Mouse (Mus musculus): ENCODE measurements at regions not wholly inside any gene's neighbourhood (a gene's known extent, or its start where the extent isn't known, plus 50 kb on each side); places are given as distances from the start of the nearest gene placed in this dataset.

GRCm38 (mm10) chr15:96903461-96903860 is 152.3 kb downstream of the Slc38a4 start:
- Histone ChIP-seq H3K27me3 (ENCODE audit: control insufficient read depth, insufficient read depth, low read length, poor library complexity, severe bottlenecking) (no peaks in the 10 kb centered on the region), H3K36me3 (ENCODE audit: control insufficient read depth, insufficient read depth, low read length, poor library complexity, severe bottlenecking) (no peaks in the 10 kb centered on the region)
- DNase-seq (ENCODE audit: low read depth, low spot score): no peak

DNA sequence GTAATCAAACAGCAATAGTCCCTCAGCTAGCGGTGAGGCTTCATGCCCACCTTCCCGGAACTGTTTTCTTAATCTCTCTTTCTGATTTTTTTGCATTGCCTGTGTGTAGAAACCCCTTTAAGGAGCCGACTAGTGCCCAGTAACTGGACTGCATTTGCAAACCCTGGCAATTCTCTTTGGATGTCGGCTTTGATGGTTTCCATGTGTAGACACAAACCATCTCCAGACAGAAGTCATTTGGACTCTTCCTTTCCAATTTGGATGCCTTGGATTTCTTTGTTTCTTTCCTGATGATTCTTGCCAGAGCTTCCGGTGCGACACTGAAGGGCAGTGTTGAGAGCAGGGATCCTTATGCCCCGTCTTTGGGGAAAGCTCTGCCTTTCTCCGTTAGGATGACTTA is 153.0 kb downstream of the Slc38a4 start:
- Histone ChIP-seq H3K36me3 (ENCODE audit: control insufficient read depth, insufficient read depth, low read length, poor library complexity, severe bottlenecking) (no peaks in the 10 kb centered on the region), H3K27me3 (ENCODE audit: control insufficient read depth, insufficient read depth, low read length, poor library complexity, severe bottlenecking) (no peaks in the 10 kb centered on the region)
- DNase-seq (ENCODE audit: low read depth, low spot score): no peak

DNA sequence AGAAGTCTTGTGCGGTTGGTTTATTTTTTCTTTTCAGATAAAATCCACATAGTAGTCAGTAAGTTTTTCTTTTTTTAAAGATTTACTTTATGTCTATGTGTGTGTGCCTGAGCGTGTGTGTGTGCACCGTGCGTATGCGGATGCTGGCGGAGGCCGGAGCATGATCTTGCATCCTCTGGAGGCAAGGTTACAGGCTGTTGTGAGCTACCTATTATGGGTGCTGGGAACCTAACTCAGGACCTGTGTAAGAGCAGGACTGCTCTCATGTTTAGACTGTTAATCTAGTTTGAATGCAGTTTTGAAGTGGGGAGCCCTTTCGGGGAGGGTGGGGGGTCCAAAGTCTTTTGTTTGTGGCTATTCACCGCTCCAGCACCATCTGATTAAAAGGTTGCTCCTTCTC is 154.1 kb downstream of the Slc38a4 start:
- no peaks in the 10 kb centered on the region for H3K27me3 ChIP-seq (ENCODE audit: control insufficient read depth, insufficient read depth, low read length, poor library complexity, severe bottlenecking)
- no peak for DNase-seq (ENCODE audit: low read depth, low spot score)

DNA sequence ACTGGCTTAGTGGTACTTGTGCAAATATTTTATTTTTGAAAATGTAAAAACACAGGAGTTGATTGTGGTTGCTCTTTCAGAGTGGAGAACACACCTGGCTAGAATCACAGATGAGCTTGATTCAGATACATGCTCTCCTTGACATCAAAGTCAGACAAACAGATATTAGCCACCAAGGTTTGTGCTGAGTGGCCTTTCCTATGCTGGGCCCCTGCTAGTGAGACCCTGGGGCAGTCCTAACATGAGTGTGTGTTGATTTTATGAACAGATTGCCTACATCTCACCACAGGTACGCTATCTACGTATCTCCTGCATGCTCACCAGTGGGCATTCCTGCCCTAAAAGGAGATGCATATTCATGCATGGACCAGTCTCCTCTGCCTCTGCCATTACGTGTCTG is 157.5 kb downstream of the Slc38a4 start:
- no peak for DNase-seq (ENCODE audit: low read depth, low spot score)
- Histone ChIP-seq H3K27me3 (ENCODE audit: control insufficient read depth, insufficient read depth, low read length, poor library complexity, severe bottlenecking) (no peaks in the 10 kb centered on the region), H3K36me3 (ENCODE audit: control insufficient read depth, insufficient read depth, low read length, poor library complexity, severe bottlenecking) (no peaks in the 10 kb centered on the region)

More for the DNA sequence above, 154.1 kb downstream of the Slc38a4 start:
- no peaks in the 10 kb centered on the region for H3K36me3 ChIP-seq (ENCODE audit: control insufficient read depth, insufficient read depth, low read length, poor library complexity, severe bottlenecking)

- Histone ChIP-seq H3K27me3 (ENCODE audit: control insufficient read depth, insufficient read depth, low read length, poor library complexity, severe bottlenecking) (no peaks in the 10 kb centered on the region), H3K36me3 (ENCODE audit: control insufficient read depth, insufficient read depth, low read length, poor library complexity, severe bottlenecking) (no peaks in the 10 kb centered on the region)
- no peak for DNase-seq (ENCODE audit: low read depth, low spot score)
These were observed 170.9 kb downstream of the Slc38a4 start for GRCm38 (mm10) chr15:96884901-96885300.

DNA sequence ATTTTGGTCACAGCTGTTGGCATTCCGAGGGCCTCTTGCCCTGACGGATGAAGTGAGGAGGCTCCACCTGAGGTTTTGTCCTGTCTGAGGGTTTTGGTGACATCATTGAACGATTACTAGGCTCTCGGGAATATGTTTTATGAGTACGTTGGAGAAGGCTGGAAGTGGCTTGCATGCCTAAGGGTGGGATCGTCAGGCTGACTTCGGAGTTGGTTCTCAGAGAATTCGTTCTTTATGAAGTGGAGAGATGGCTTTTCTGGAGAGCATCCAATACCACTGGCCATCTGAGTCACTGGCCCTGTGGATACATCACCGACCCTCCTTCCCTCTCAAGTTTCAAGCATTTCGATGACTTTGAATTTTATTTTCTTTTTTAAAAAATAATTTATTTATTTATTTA is 172.0 kb downstream of the Slc38a4 start:
- Histone ChIP-seq H3K27me3 (ENCODE audit: control insufficient read depth, insufficient read depth, low read length, poor library complexity, severe bottlenecking) (no peaks in the 10 kb centered on the region), H3K36me3 (ENCODE audit: control insufficient read depth, insufficient read depth, low read length, poor library complexity, severe bottlenecking) (no peaks in the 10 kb centered on the region)
- DNase-seq (ENCODE audit: low read depth, low spot score): no peak

DNA sequence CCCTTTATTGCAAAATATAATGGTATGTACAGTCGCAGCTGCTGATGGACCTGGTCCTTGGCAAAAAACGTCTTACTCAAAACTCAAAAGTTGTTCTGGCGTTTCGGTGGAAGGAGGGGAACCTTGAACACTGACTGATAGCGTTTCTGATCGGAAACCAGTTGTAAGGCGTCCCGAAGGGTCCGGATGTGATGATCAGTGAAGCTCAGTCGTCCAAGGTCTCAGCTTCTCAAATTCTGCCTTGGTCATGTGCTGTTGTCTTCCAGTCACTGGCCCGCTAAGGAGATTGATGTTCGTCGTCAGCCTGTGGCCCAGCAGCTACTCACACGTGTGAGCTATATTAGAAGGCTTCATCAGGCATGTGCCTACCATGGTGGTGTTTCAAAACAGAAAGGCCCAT is 173.5 kb downstream of the Slc38a4 start:
- Histone ChIP-seq H3K36me3 (ENCODE audit: control insufficient read depth, insufficient read depth, low read length, poor library complexity, severe bottlenecking) (no peaks in the 10 kb centered on the region), H3K27me3 (ENCODE audit: control insufficient read depth, insufficient read depth, low read length, poor library complexity, severe bottlenecking) (no peaks in the 10 kb centered on the region)
- no peak for DNase-seq (ENCODE audit: low read depth, low spot score)

DNA sequence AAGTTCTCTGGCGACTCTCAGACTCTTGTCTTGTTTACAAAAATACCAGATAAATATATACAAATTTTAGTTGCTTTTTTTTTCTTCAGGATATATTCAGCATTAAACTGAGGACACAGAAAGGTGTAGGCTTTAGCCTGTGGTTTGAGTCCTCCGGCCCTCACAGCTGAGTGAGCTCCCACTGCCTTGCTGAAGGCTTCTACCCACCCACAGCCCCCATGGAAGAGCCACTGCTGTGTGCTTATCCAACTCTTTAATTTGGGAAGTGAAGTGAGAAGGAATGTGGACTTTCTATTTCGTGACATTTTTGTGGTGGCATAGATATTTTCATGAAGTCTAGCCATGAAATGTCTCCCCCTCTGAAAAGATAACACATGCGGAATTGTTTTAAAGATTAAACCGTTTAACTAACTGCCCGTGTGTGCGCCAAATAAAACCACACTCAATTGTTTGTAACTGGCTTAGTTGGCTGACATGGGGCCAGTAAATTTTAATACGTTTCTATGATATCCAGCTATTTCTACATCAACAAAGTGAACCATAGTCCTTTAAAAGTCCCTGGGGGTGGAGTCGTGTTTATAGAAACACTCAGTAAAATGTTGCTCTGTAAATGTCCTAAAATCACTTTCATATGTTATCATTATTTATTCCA is 174.1 kb downstream of the Slc38a4 start:
- no peak for DNase-seq (ENCODE audit: low read depth, low spot score)
- Histone ChIP-seq H3K27me3 (ENCODE audit: control insufficient read depth, insufficient read depth, low read length, poor library complexity, severe bottlenecking) (no peaks in the 10 kb centered on the region), H3K36me3 (ENCODE audit: control insufficient read depth, insufficient read depth, low read length, poor library complexity, severe bottlenecking) (no peaks in the 10 kb centered on the region)

- H3K27me3 ChIP-seq (ENCODE audit: control insufficient read depth, insufficient read depth, low read length, poor library complexity, severe bottlenecking): no peaks in the 10 kb centered on the region
- no peak for DNase-seq (ENCODE audit: low read depth, low spot score)
These were observed 175.7 kb downstream of the Slc38a4 start for GRCm38 (mm10) chr15:96880066-96880465.

GRCm38 (mm10) chr15:96878796-96879195 is 177.0 kb downstream of the Slc38a4 start:
- no peaks in the 10 kb centered on the region for H3K27me3 ChIP-seq (ENCODE audit: control insufficient read depth, insufficient read depth, low read length, poor library complexity, severe bottlenecking)
- DNase-seq (ENCODE audit: low read depth, low spot score): no peak
- no peaks in the 10 kb centered on the region for H3K36me3 ChIP-seq (ENCODE audit: control insufficient read depth, insufficient read depth, low read length, poor library complexity, severe bottlenecking)

More at GRCm38 (mm10) chr15:96880066-96880465, 175.7 kb downstream of the Slc38a4 start:
- no peaks in the 10 kb centered on the region for H3K36me3 ChIP-seq (ENCODE audit: control insufficient read depth, insufficient read depth, low read length, poor library complexity, severe bottlenecking)

DNA sequence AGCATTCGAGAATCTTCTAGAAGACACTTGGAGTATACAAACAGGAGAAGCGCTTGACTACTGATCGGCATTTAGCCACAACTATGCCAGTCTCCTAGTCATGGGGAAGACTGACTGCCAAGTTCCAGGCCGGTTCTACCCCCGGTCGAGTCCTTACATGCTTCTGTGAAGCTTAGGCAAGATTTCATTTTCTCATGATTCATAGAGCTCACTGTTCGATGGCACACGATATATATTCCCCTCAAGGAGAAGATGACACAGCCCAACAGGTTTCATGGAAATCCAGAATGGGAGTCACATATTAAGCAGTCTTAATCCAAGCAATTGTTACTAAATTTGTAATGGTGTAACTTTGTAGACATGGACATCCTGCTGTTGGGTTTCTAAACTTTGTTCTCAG is 177.8 kb downstream of the Slc38a4 start:
- no peak for DNase-seq (ENCODE audit: low read depth, low spot score)
- Histone ChIP-seq H3K36me3 (ENCODE audit: control insufficient read depth, insufficient read depth, low read length, poor library complexity, severe bottlenecking) (no peaks in the 10 kb centered on the region), H3K27me3 (ENCODE audit: control insufficient read depth, insufficient read depth, low read length, poor library complexity, severe bottlenecking) (no peaks in the 10 kb centered on the region)

GRCm38 (mm10) chr15:96877271-96877670 is 177.7 kb upstream of the Slc38a2 start:
- Histone ChIP-seq H3K36me3 (ENCODE audit: control insufficient read depth, insufficient read depth, low read length, poor library complexity, severe bottlenecking) (no peaks in the 10 kb centered on the region), H3K27me3 (ENCODE audit: control insufficient read depth, insufficient read depth, low read length, poor library complexity, severe bottlenecking) (no peaks in the 10 kb centered on the region)
- no peak for DNase-seq (ENCODE audit: low read depth, low spot score)

GRCm38 (mm10) chr15:96874145-96874544 is 174.6 kb upstream of the Slc38a2 start:
- no peaks in the 10 kb centered on the region for H3K36me3 ChIP-seq (ENCODE audit: control insufficient read depth, insufficient read depth, low read length, poor library complexity, severe bottlenecking)
- H3K27me3 ChIP-seq (ENCODE audit: control insufficient read depth, insufficient read depth, low read length, poor library complexity, severe bottlenecking): no peaks in the 10 kb centered on the region
- no peak for DNase-seq (ENCODE audit: low read depth, low spot score)

- Histone ChIP-seq H3K27me3 (ENCODE audit: control insufficient read depth, insufficient read depth, low read length, poor library complexity, severe bottlenecking) (no peaks in the 10 kb centered on the region), H3K36me3 (ENCODE audit: control insufficient read depth, insufficient read depth, low read length, poor library complexity, severe bottlenecking) (no peaks in the 10 kb centered on the region)
- no peak for DNase-seq (ENCODE audit: low read depth, low spot score)
These were observed 174.0 kb upstream of the Slc38a2 start for GRCm38 (mm10) chr15:96873562-96873961.

DNA sequence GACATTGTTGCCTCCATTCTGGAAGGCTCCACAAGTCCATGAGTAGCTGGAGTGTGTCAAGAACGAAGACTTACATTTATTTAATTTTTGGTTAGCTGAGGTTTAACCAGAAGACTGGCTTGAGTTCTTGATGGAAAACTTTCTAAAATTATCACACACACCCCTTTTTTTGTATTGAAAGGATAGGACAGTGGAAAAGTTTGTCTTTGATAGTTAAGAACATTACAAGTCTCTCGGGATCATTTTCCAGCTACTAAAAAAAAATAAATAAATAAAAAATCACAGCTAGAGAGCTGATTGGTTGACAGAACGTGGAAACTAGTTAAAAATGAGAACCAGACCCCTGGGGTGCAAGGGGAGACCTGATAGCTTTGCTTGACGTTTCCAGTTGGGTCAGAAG is 173.6 kb upstream of the Slc38a2 start:
- H3K36me3 ChIP-seq (ENCODE audit: control insufficient read depth, insufficient read depth, low read length, poor library complexity, severe bottlenecking): no peaks in the 10 kb centered on the region
- no peaks in the 10 kb centered on the region for H3K27me3 ChIP-seq (ENCODE audit: control insufficient read depth, insufficient read depth, low read length, poor library complexity, severe bottlenecking)
- no peak for DNase-seq (ENCODE audit: low read depth, low spot score)

- DNase-seq (ENCODE audit: low read depth, low spot score): no peak
- Histone ChIP-seq H3K36me3 (ENCODE audit: control insufficient read depth, insufficient read depth, low read length, poor library complexity, severe bottlenecking) (no peaks in the 10 kb centered on the region), H3K27me3 (ENCODE audit: control insufficient read depth, insufficient read depth, low read length, poor library complexity, severe bottlenecking) (no peaks in the 10 kb centered on the region)
These were observed 168.2 kb upstream of the Slc38a2 start for GRCm38 (mm10) chr15:96867701-96868100.
